Mouse (Mus musculus) stomach, postnatal 0 days (tissue): Measurements from ENCODE around the gene Rnf214. TPM values are rescaled to one million over a fixed set of nuclear protein-coding genes. Genes with fewer than 3 reads are reported as not detected.

Source experiments
- ATAC-seq: fragments of 200-750 bp; cut with Nextera tagmentation; 2 replicates; pipeline ENCODE4 v1.8.0; 2017; ENCODE audit not compliant: low FRiP score, low TSS enrichment
- DNase-seq: peaks from one replicate; pipeline ENCODE4 v3.0.0-alpha.2; 2016; ENCODE audit warnings: low spot score
- H3K27ac ChIP-seq: fragments of 300-500 bp; sonication (generic); replicated peaks from 2 replicates; pipeline ENCODE4 v1.5.1; 2014; ENCODE audit warnings: mild to moderate bottlenecking, control low read depth
- H3K27me3 ChIP-seq: fragments of 300-500 bp; sonication (generic); 2 replicates; pipeline ENCODE4 v1.6.1; 2014; ENCODE audit warnings: low read length; ENCODE audit not compliant: control insufficient read depth, insufficient read depth
- H3K36me3 ChIP-seq: fragments of 300-500 bp; sonication (generic); 2 replicates; pipeline ENCODE4 v1.6.1; 2014; ENCODE audit warnings: low read length, mixed read lengths; ENCODE audit not compliant: control insufficient read depth, insufficient read depth
- H3K4me1 ChIP-seq: fragments of 300-500 bp; sonication (generic); replicated peaks from 2 replicates; pipeline ENCODE4 v1.6.1; 2014; ENCODE audit warnings: antibody characterized with exemption; ENCODE audit not compliant: control insufficient read depth, insufficient read depth
- H3K4me2 ChIP-seq: fragments of 300-500 bp; sonication (generic); replicated peaks from 2 replicates; pipeline ENCODE4 v1.6.1; 2014; ENCODE audit warnings: low read depth, mild to moderate bottlenecking, control low read depth, moderate library complexity
- H3K4me3 ChIP-seq: fragments of 300-500 bp; sonication (generic); 2 replicates; pipeline ENCODE4 v1.5.1; 2014; ENCODE audit warnings: low read depth, low read length, control low read depth
- H3K9ac ChIP-seq: fragments of 300-500 bp; sonication (generic); 2 replicates; pipeline ENCODE4 v1.6.1; 2014; ENCODE audit warnings: mild to moderate bottlenecking, low read length, control low read depth, mixed read lengths
- H3K9me3 ChIP-seq: fragments of 300-500 bp; sonication (generic); 2 replicates; pipeline ENCODE4 v1.6.1; 2016; ENCODE audit warnings: low read length; ENCODE audit not compliant: control insufficient read depth
- CTCF ChIP-seq: IDR thresholded peaks from 2 replicates; pipeline ENCODE4 v1.5.1; 2016; ENCODE audit warnings: antibody characterized with exemption, low read depth, mild to moderate bottlenecking, moderate library complexity
- EP300 ChIP-seq: optimal IDR thresholded peaks from 2 replicates; pipeline ENCODE3; 2016; ENCODE audit warnings: antibody characterized with exemption
- WGBS: fragments of 180-500 bp; shearing (Covaris S2); extraction: QIAGEN DNeasy Blood & Tissue Kit; methylation state at CpG from one replicate; pipeline ENCODE4 v1.1.7; 2014; 5-methylcytosine and 5-hydroxymethylcytosine counted together
- polyA plus RNA-seq: library from polyadenylated mRNA; unstranded; fragments of >200 nt; fragmentation: Nextera tagmentation; extraction: Ambion mirVana; gene quantifications from 2 replicates; pipeline ENCODE4 v1.2.1, GENCODE M21; 2015

The Rnf214 gene
- polyA plus RNA-seq, 1 experiment from 2014 or later = 22.3 TPM

GRCm38 (mm10) chr9:45929285-45929684 lies 22.6 kb upstream of the Rnf214 start:
- peaks cover 26% of the 10 kb centered on the region for H3K36me3 ChIP-seq
- H3K9ac ChIP-seq = no peak overlapping the region
- no peak overlapping the region for H3K4me2 ChIP-seq
- H3K4me1 ChIP-seq = no peaks in the 10 kb centered on the region
- no peak for ATAC-seq
- no peaks in the 10 kb centered on the region for H3K9me3 ChIP-seq
- H3K4me3 ChIP-seq = no peak overlapping the region
- TF ChIP-seq EP300 = no peak
- no peak for TF ChIP-seq CTCF
- WGBS = 76% methylated on average over 5 of the region's 5 CpGs
- H3K27ac ChIP-seq = no peak overlapping the region
- no peak for DNase-seq
- H3K27me3 ChIP-seq = no peaks in the 10 kb centered on the region

GRCm38 (mm10) chr9:45919895-45920294 lies 13.2 kb upstream of the Rnf214 start:
- Histone ChIP-seq H3K9me3 (no peaks in the 10 kb centered on the region), H3K27ac (peak overlapping the region; percentile 61), H3K4me2 (no peak overlapping the region), H3K36me3 (peaks cover 17% of the 10 kb centered on the region), H3K4me3 (no peak overlapping the region), H3K27me3 (no peaks in the 10 kb centered on the region), H3K9ac (no peak overlapping the region), H3K4me1 (0 out of 2 replicates have a peak, but pooled peaks cover 2% of the 10 kb centered on the region)
- TF ChIP-seq EP300 = peak; percentile 89
- TF ChIP-seq CTCF = no peak
- ATAC-seq = peak; percentile 78; the same call in 1 of the 2 replicates
- WGBS = 21% methylated on average over 1 of the region's 1 CpGs
- DNase-seq = no peak

DNA sequence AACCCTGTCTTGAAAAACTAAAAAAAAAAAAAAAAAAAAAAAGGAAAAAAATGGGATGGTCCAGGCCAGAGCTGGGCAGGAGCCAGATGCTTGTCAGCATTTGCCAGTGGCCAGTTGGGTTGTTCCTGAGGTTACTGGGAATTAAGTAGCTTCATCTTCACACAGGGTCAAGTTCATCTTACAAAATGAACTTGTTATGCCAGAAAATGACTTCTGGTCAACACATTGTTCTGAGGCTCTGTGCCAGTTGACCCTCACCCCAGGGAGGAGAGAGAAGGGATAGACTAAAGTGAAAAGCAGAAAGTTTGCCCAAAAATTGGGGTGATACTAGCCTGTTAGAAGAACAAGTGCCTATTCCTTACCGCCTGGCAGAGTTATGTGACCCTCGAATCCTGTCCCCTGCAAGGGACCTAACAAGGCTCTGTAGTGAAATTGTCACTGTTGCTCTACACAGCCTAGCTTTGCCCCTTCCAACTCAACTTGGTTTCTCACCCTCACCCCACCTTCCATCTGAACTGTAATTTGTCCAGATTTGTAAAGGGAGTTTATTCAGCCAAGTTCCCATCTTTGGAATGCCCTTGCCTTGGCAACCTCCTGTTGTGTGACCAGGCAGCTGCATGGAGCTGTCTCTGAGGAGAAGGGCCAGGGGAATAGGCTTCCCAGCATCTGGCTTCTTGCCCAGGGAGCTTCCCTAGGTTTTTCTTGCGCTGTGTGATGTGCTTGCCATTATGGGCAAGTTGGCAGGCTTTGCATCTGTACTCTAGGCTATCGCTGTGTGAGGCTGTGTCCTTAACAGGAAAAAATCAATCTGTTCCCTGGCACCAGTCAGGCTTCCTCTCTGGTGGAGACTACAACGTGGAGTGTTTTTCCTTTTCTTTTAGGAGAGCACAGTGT lies 10.6 kb upstream of the Rnf214 start:
- WGBS = 64% methylated on average over 5 of the region's 5 CpGs
- H3K36me3 ChIP-seq = peaks cover 26% of the 10 kb centered on the region
- TF ChIP-seq EP300 (no peak), CTCF (no peak)
- H3K27ac ChIP-seq = peak overlapping the region; percentile 61
- H3K27me3 ChIP-seq = no peaks in the 10 kb centered on the region
- ATAC-seq = peak; percentile 46; the same call in 1 of the 2 replicates
- no peak overlapping the region for H3K9ac ChIP-seq
- no peak overlapping the region for H3K4me2 ChIP-seq
- no peaks in the 10 kb centered on the region for H3K9me3 ChIP-seq
- H3K4me1 ChIP-seq = 0 out of 2 replicates have a peak, but pooled peaks cover 2% of the 10 kb centered on the region
- H3K4me3 ChIP-seq = no peak overlapping the region
- no peak for DNase-seq

- Histone ChIP-seq H3K36me3 (peaks cover 30% of the 10 kb centered on the region), H3K27ac (no peak overlapping the region)
- WGBS = 87% methylated on average over 2 of the region's 2 CpGs
Measured at GRCm38 (mm10) chr9:45915659-45916058, 8.9 kb upstream of the Rnf214 start.

GRCm38 (mm10) chr9:45911673-45912072 lies 5.0 kb upstream of the Rnf214 start:
- Histone ChIP-seq H3K27ac (no peak overlapping the region), H3K4me1 (no peaks in the 10 kb centered on the region), H3K9me3 (no peaks in the 10 kb centered on the region), H3K4me3 (no peak overlapping the region), H3K36me3 (peaks cover 26% of the 10 kb centered on the region), H3K27me3 (no peaks in the 10 kb centered on the region), H3K4me2 (no peak overlapping the region), H3K9ac (no peak overlapping the region)
- 27% methylated on average over 1 of the region's 1 CpGs for WGBS
- TF ChIP-seq CTCF (peak; percentile 85), EP300 (no peak)
- no peak; the same call in 1 of the 2 replicates for ATAC-seq
- peak; percentile 71 for DNase-seq

More at GRCm38 (mm10) chr9:45915659-45916058, 8.9 kb upstream of the Rnf214 start:
- no peak for ATAC-seq
- no peaks in the 10 kb centered on the region for H3K27me3 ChIP-seq
- no peak for DNase-seq
- H3K4me2 ChIP-seq = no peak overlapping the region
- H3K4me1 ChIP-seq = no peaks in the 10 kb centered on the region
- no peak overlapping the region for H3K9ac ChIP-seq
- no peak for TF ChIP-seq CTCF
- TF ChIP-seq EP300 = no peak
- H3K9me3 ChIP-seq = no peaks in the 10 kb centered on the region
- H3K4me3 ChIP-seq = no peak overlapping the region

DNA sequence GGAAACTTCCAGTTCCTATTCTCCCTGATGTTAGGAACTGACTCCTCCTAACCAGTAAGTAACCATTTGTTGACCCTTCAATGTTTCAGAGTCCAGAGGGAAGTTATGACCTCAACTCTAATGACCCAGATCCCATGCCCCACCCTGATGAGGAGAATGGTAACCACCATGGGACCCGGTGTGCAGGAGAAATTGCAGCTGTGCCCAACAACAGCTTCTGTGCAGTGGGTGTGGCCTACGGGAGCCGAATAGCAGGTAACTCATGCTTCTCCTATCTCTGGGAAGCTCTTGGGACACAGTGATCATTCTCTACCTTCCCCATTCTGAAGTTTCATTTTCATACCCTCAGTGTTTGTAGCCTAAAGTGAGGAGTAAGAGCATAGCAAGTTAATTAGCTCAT lies 4.3 kb upstream of the Rnf214 start:
- Histone ChIP-seq H3K9me3 (no peaks in the 10 kb centered on the region), H3K27ac (no peak overlapping the region), H3K9ac (no peak overlapping the region), H3K36me3 (peaks cover 26% of the 10 kb centered on the region), H3K4me2 (no peak overlapping the region), H3K4me3 (no peak overlapping the region), H3K4me1 (no peaks in the 10 kb centered on the region), H3K27me3 (no peaks in the 10 kb centered on the region)
- 80% methylated on average over 3 of the region's 3 CpGs for WGBS
- no peak for ATAC-seq
- no peak for DNase-seq
- TF ChIP-seq EP300 (no peak), CTCF (no peak)
